Mouse (Mus musculus): ENCODE results near the gene Slc9a7.

Gene Slc9a7

GRCm38 (mm10) chrX:20291282-20292039 lies at the start of gene Slc9a7:
Slc9a7 (minus strand) TSS chrX:20291807.
- DNase-seq (ENCODE audit: low read depth, low spot score) = peak; percentile 17

GRCm38 (mm10) chrX:20335722-20336121 lies 44.1 kb upstream of the Slc9a7 start:
- no peak for DNase-seq (ENCODE audit: low read depth, low spot score)

- DNase-seq (ENCODE audit: low read depth, low spot score) = no peak
These were observed 41.1 kb upstream of the Slc9a7 start for GRCm38 (mm10) chrX:20332756-20333155.

DNA sequence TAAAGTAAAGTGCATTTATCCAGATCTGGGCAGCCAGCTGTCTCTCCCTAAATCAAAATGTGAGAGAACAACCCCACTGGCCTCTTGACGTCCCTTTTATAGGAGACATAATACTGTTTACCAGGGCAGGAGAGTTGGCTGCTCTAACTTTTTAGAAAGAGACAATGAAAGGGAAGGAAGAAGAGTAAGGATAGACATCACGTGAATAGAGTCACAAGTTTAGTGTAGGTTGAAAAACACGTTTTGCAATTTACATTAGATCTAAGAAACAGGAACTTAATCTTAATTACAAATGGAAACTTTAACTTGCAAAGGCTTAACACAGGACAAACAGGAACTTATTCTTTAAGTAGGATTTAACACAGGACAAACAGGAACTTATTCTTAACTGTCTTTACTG lies 15.6 kb upstream of the Slc9a7 start:
- no peak for DNase-seq (ENCODE audit: low read depth, low spot score)

DNA sequence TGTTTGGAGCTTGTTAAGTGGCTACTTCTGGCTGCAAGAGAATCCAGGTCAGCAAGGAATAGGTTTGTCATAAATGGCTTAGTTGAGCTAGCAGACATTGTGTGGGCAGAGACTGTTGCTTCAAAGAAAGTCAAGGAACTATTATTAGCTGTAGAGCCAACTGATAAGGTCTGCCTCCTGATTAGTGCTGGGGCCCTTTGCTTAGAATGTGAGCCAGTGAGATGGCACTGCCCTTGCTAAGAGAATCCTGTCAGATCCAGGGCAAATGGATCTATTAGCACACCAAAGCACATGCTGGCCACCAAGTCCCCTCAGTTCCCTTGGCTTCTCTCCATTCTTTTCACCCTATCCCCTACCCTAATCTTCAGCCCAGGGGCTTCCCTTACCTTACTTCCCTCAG lies 14.3 kb upstream of the Slc9a7 start:
- no peak for DNase-seq (ENCODE audit: low read depth, low spot score)

GRCm38 (mm10) chrX:20303280-20303679 lies 11.7 kb upstream of the Slc9a7 start:
- DNase-seq (ENCODE audit: low read depth, low spot score) = no peak

- no peak for DNase-seq (ENCODE audit: low read depth, low spot score)
These were observed 422 bp upstream of the Slc9a7 start for GRCm38 (mm10) chrX:20292040-20292417.

- no peak for DNase-seq (ENCODE audit: low read depth, low spot score)
These were observed 892 bp downstream of the Slc9a7 start for GRCm38 (mm10) chrX:20290715-20291114.

GRCm38 (mm10) chrX:20288674-20289073 lies 2.9 kb downstream of the Slc9a7 start:
- DNase-seq (ENCODE audit: low read depth, low spot score) = no peak

- no peak for DNase-seq (ENCODE audit: low read depth, low spot score)
These were observed 5.4 kb downstream of the Slc9a7 start for GRCm38 (mm10) chrX:20286254-20286653.

GRCm38 (mm10) chrX:20279424-20279823 lies 12.2 kb downstream of the Slc9a7 start:
- no peak for DNase-seq (ENCODE audit: low read depth, low spot score)

GRCm38 (mm10) chrX:20273854-20274253 lies 17.8 kb downstream of the Slc9a7 start:
- no peak for DNase-seq (ENCODE audit: low read depth, low spot score)

DNA sequence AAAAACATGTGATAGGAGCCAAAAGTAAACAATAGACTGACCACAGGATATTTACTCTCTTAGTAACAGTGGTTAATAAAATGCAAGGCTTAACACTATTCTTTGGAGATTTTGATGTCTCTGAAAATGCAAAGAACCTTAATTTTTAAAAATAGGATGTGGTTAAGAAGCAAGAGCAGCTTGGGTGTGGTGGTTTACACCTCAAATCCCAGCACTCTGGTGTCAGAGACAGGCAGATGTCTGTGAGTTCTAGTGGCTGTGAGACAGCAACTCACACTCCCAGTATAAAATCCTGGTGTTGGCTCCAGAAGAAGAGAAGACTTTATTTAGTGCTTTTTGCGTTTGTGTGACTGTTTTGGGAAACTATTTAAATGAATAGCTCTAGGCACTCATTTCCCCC lies 19.6 kb downstream of the Slc9a7 start:
- no peak for DNase-seq (ENCODE audit: low read depth, low spot score)

DNA sequence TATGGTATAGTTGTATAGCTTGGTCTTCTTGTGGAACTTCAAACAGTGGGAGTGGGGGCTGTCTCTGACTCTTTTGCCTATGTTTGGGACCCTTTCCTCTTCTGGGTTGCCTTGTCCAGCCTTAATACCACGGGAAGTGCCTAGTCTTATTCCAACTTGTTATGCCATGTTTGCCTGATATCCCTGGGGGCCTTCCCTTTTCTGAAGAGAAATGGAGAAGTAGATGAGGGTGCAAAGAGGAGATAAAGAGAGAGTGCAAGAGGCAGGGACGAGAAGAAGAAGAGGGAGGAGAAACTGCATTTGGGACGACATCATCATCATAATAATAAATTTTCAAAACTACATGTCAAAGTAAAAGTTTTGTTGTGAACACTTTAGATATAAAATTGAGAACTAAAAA lies 21.6 kb downstream of the Slc9a7 start:
- DNase-seq (ENCODE audit: low read depth, low spot score) = no peak

GRCm38 (mm10) chrX:20264370-20264769 lies 27.2 kb downstream of the Slc9a7 start:
- no peak for DNase-seq (ENCODE audit: low read depth, low spot score)

- no peak for DNase-seq (ENCODE audit: low read depth, low spot score)
These were observed 63.5 kb downstream of the Slc9a7 start for GRCm38 (mm10) chrX:20228102-20228501.

- no peak for DNase-seq (ENCODE audit: low read depth, low spot score)
These were observed 70.1 kb downstream of the Slc9a7 start for GRCm38 (mm10) chrX:20221486-20221885.

- DNase-seq (ENCODE audit: low read depth, low spot score) = no peak
These were observed 106.0 kb downstream of the Slc9a7 start for GRCm38 (mm10) chrX:20185616-20186015.

DNA sequence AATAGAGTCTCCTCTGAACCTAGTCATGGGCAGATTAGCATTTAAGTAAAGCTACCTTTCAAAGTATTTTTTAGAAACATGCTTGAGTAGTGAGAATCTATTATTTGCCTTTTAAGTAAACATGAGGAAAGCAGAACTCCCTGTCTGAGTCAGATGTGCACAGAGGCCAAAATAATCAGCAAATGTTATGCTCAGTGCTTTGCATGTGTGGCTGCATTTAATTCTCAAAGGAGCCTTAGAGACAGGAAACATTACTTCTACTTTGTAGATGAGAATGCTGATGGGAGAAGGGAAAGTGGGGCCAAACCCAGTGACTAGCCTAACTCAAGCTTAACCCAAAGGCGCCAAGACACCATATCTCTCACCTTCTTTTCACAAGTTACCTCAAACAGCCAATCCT lies 114.8 kb downstream of the Slc9a7 start:
- DNase-seq (ENCODE audit: low read depth, low spot score) = no peak

DNA sequence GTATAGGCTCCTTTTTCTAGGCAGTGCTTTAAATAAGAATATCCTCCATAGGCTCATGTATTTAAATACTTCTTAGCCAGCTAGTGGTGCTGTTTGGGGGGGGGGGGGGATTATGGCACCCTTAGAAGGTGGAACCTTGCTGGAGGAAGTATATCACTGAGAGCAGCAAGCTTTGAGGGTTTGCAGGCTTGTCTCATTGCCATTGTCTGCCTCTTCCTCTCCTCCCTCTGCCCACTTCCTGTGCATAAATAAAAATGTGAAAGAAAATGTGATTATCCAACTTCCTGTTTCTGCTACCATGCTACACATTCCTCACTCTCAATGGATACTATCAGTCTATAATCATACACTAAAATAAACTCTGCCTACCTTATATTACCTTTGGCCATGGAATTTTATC lies 123.2 kb downstream of the Slc9a7 start:
- no peak for DNase-seq (ENCODE audit: low read depth, low spot score)

GRCm38 (mm10) chrX:20164984-20165383 lies 126.6 kb downstream of the Slc9a7 start:
- DNase-seq (ENCODE audit: low read depth, low spot score) = no peak

DNA sequence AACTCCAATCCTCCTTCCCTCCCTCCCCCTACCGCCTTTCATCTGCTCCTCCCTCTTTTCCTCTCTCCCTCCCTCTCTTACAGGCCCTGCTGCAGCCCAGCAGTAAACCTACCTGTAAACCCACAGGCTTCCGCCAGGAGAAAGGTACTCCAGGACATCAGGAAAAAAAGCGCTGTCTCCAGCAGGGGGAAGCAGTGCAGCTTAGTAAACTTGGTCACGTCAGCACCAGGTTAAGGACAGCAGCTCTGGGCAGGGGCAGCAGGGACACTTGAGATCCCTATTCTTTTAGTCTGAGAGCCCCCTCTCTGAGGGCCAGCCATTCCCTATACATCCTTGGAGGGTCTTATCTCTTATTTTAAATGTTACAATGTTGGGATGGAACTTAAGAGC lies 129.3 kb downstream of the Slc9a7 start:
- DNase-seq (ENCODE audit: low read depth, low spot score) = peak; percentile 27

- DNase-seq (ENCODE audit: low read depth, low spot score) = no peak
These were observed 129.8 kb downstream of the Slc9a7 start for GRCm38 (mm10) chrX:20161687-20162321.
